Mouse (Mus musculus) lung, adult 2 months (tissue): ENCODE data around the gene Rhbdd2.
A peak's percentile ranks its signal among the peaks of the same experiment; 100 is the strongest.

Experiments
- CTCF ChIP-seq: fragments of 200-500 bp; IDR thresholded peaks from 2 replicates; pipeline ENCODE4 v1.5.1; 2011; ENCODE audit warnings: mild to moderate bottlenecking, low read length, control low read depth; ENCODE audit not compliant: insufficient read depth
- POLR2A ChIP-seq: fragments of 200-500 bp; IDR thresholded peaks from 2 replicates; pipeline ENCODE4 v1.6.1; 2011; ENCODE audit warnings: low read depth, mild to moderate bottlenecking, control low read depth, low read length, borderline replicate concordance; ENCODE audit errors: extremely low read depth

- TF ChIP-seq CTCF = no peak
- TF ChIP-seq POLR2A = peak; percentile 67; the same call in 1 of the 2 replicates
Observed at GRCm38 (mm10) chr5:135632117-135632796, at the start of gene Rhbdd2.
